Mouse (Mus musculus): ENCODE data around the gene Dab2ip. TPM values are rescaled to one million over a fixed set of nuclear protein-coding genes. Genes with fewer than 3 reads are reported as not detected.

The Dab2ip gene
- polyA plus RNA-seq, 1 experiment from 2014 or later, result 5.1 TPM

- no peak for ATAC-seq (ENCODE audit: low read depth)
- H3K27me3 ChIP-seq (ENCODE audit: control insufficient read depth, insufficient read depth, low read depth, low read length), result no peaks in the 10 kb centered on the region
- no peak overlapping the region for H3K4me2 ChIP-seq (ENCODE audit: low read depth, low read length)
- peaks cover 11% of the 10 kb centered on the region for H3K4me1 ChIP-seq (ENCODE audit: control insufficient read depth, low read depth, low read length)
- no peak overlapping the region for H3K4me3 ChIP-seq (ENCODE audit: low read depth, low read length)
- no peaks in the 10 kb centered on the region for H3K9me3 ChIP-seq (replicated peaks; ENCODE audit: control insufficient read depth, low read length)
- 34% methylated on average over 3 of the region's 3 CpGs for WGBS (ENCODE audit: insufficient replicate concordance)
- no peaks in the 10 kb centered on the region for H3K36me3 ChIP-seq (ENCODE audit: control insufficient read depth, insufficient read depth)
- H3K27ac ChIP-seq (ENCODE audit: low read length), result no peak overlapping the region
- no peak overlapping the region for H3K9ac ChIP-seq (ENCODE audit: low read depth, low read length)
These were observed 55.9 kb downstream of the Dab2ip start for GRCm38 (mm10) chr2:35613946-35614353.

- no peak for ATAC-seq (ENCODE audit: low read depth)
- no peaks in the 10 kb centered on the region for H3K27me3 ChIP-seq (ENCODE audit: control insufficient read depth, insufficient read depth, low read depth, low read length)
- H3K4me2 ChIP-seq (ENCODE audit: low read depth, low read length), result no peak overlapping the region
- no peak overlapping the region for H3K27ac ChIP-seq (ENCODE audit: low read length)
- H3K4me3 ChIP-seq (ENCODE audit: low read depth, low read length), result no peak overlapping the region
- H3K9me3 ChIP-seq (replicated peaks; ENCODE audit: control insufficient read depth, low read length), result no peaks in the 10 kb centered on the region
- WGBS (ENCODE audit: insufficient replicate concordance), result 42% methylated on average over 3 of the region's 3 CpGs
- H3K36me3 ChIP-seq (ENCODE audit: control insufficient read depth, insufficient read depth), result no peaks in the 10 kb centered on the region
- H3K9ac ChIP-seq (ENCODE audit: low read depth, low read length), result no peak overlapping the region
- peaks cover 11% of the 10 kb centered on the region for H3K4me1 ChIP-seq (ENCODE audit: control insufficient read depth, low read depth, low read length)
These were observed 56.3 kb downstream of the Dab2ip start for GRCm38 (mm10) chr2:35614411-35614810.

- no peak for ATAC-seq (ENCODE audit: low read depth)
- WGBS (ENCODE audit: insufficient replicate concordance), result 48% methylated on average over 4 of the region's 4 CpGs
- H3K27ac ChIP-seq (ENCODE audit: low read length), result no peak overlapping the region
These were observed 57.3 kb downstream of the Dab2ip start for GRCm38 (mm10) chr2:35615366-35615765.

GRCm38 (mm10) chr2:35615977-35616376 is 57.9 kb downstream of the Dab2ip start:
- H3K36me3 ChIP-seq (ENCODE audit: control insufficient read depth, insufficient read depth), result no peaks in the 10 kb centered on the region
- WGBS (ENCODE audit: insufficient replicate concordance), result 40% methylated on average over 2 of the region's 2 CpGs
- H3K4me1 ChIP-seq (ENCODE audit: control insufficient read depth, low read depth, low read length), result peaks cover 16% of the 10 kb centered on the region
- H3K9me3 ChIP-seq (replicated peaks; ENCODE audit: control insufficient read depth, low read length), result no peaks in the 10 kb centered on the region
- no peaks in the 10 kb centered on the region for H3K27me3 ChIP-seq (ENCODE audit: control insufficient read depth, insufficient read depth, low read depth, low read length)
- H3K4me2 ChIP-seq (ENCODE audit: low read depth, low read length), result no peak overlapping the region
- peak overlapping the region; percentile 66 for H3K27ac ChIP-seq (ENCODE audit: low read length)
- no peak overlapping the region for H3K4me3 ChIP-seq (ENCODE audit: low read depth, low read length)
- ATAC-seq (ENCODE audit: low read depth), result no peak
- no peak overlapping the region for H3K9ac ChIP-seq (ENCODE audit: low read depth, low read length)

More at GRCm38 (mm10) chr2:35615366-35615765, 57.3 kb downstream of the Dab2ip start:
- Histone ChIP-seq H3K9me3 (replicated peaks; ENCODE audit: control insufficient read depth, low read length) (no peaks in the 10 kb centered on the region), H3K4me1 (ENCODE audit: control insufficient read depth, low read depth, low read length) (peaks cover 16% of the 10 kb centered on the region), H3K4me2 (ENCODE audit: low read depth, low read length) (no peak overlapping the region), H3K9ac (ENCODE audit: low read depth, low read length) (no peak overlapping the region), H3K4me3 (ENCODE audit: low read depth, low read length) (no peak overlapping the region), H3K27me3 (ENCODE audit: control insufficient read depth, insufficient read depth, low read depth, low read length) (no peaks in the 10 kb centered on the region), H3K36me3 (ENCODE audit: control insufficient read depth, insufficient read depth) (no peaks in the 10 kb centered on the region)

GRCm38 (mm10) chr2:35616891-35617658 is 59.0 kb downstream of the Dab2ip start:
- peaks cover 9% of the 10 kb centered on the region for H3K27me3 ChIP-seq (ENCODE audit: control insufficient read depth, insufficient read depth, low read depth, low read length)
- no peak overlapping the region for H3K9ac ChIP-seq (ENCODE audit: low read depth, low read length)
- 46% methylated on average over 6 of the region's 6 CpGs for WGBS (ENCODE audit: insufficient replicate concordance)
- H3K27ac ChIP-seq (ENCODE audit: low read length), result peak overlapping the region; percentile 66
- no peaks in the 10 kb centered on the region for H3K9me3 ChIP-seq (replicated peaks; ENCODE audit: control insufficient read depth, low read length)
- H3K36me3 ChIP-seq (ENCODE audit: control insufficient read depth, insufficient read depth), result no peaks in the 10 kb centered on the region
- peaks cover 22% of the 10 kb centered on the region for H3K4me1 ChIP-seq (ENCODE audit: control insufficient read depth, low read depth, low read length)
- ATAC-seq (ENCODE audit: low read depth), result peak; percentile 86
- H3K4me3 ChIP-seq (ENCODE audit: low read depth, low read length), result no peak overlapping the region
- H3K4me2 ChIP-seq (ENCODE audit: low read depth, low read length), result no peak overlapping the region

- no peak overlapping the region for H3K27ac ChIP-seq (ENCODE audit: low read length)
- H3K36me3 ChIP-seq (ENCODE audit: control insufficient read depth, insufficient read depth), result no peaks in the 10 kb centered on the region
- H3K4me1 ChIP-seq (ENCODE audit: control insufficient read depth, low read depth, low read length), result peaks cover 29% of the 10 kb centered on the region
- 54% methylated on average over 7 of the region's 7 CpGs for WGBS (ENCODE audit: insufficient replicate concordance)
- no peak for ATAC-seq (ENCODE audit: low read depth)
- no peaks in the 10 kb centered on the region for H3K9me3 ChIP-seq (replicated peaks; ENCODE audit: control insufficient read depth, low read length)
- H3K4me3 ChIP-seq (ENCODE audit: low read depth, low read length), result no peak overlapping the region
- H3K27me3 ChIP-seq (ENCODE audit: control insufficient read depth, insufficient read depth, low read depth, low read length), result peaks cover 12% of the 10 kb centered on the region
- H3K4me2 ChIP-seq (ENCODE audit: low read depth, low read length), result no peak overlapping the region
- no peak overlapping the region for H3K9ac ChIP-seq (ENCODE audit: low read depth, low read length)
These were observed 60.9 kb downstream of the Dab2ip start for GRCm38 (mm10) chr2:35618981-35619380.

GRCm38 (mm10) chr2:35619532-35619931 is 61.5 kb downstream of the Dab2ip start:
- no peak for ATAC-seq (ENCODE audit: low read depth)
- Histone ChIP-seq H3K9ac (ENCODE audit: low read depth, low read length) (no peak overlapping the region), H3K4me3 (ENCODE audit: low read depth, low read length) (no peak overlapping the region), H3K9me3 (replicated peaks; ENCODE audit: control insufficient read depth, low read length) (no peaks in the 10 kb centered on the region), H3K4me2 (ENCODE audit: low read depth, low read length) (no peak overlapping the region), H3K27me3 (ENCODE audit: control insufficient read depth, insufficient read depth, low read depth, low read length) (peaks cover 12% of the 10 kb centered on the region), H3K27ac (ENCODE audit: low read length) (no peak overlapping the region), H3K36me3 (ENCODE audit: control insufficient read depth, insufficient read depth) (no peaks in the 10 kb centered on the region), H3K4me1 (ENCODE audit: control insufficient read depth, low read depth, low read length) (peaks cover 29% of the 10 kb centered on the region)
- 44% methylated on average over 2 of the region's 2 CpGs for WGBS (ENCODE audit: insufficient replicate concordance)

GRCm38 (mm10) chr2:35620364-35621224 is 62.5 kb downstream of the Dab2ip start:
- Histone ChIP-seq H3K4me1 (ENCODE audit: control insufficient read depth, low read depth, low read length) (peaks cover 29% of the 10 kb centered on the region), H3K27ac (ENCODE audit: low read length) (no peak overlapping the region), H3K36me3 (ENCODE audit: control insufficient read depth, insufficient read depth) (no peaks in the 10 kb centered on the region), H3K9me3 (replicated peaks; ENCODE audit: control insufficient read depth, low read length) (no peaks in the 10 kb centered on the region), H3K4me3 (ENCODE audit: low read depth, low read length) (no peak overlapping the region), H3K9ac (ENCODE audit: low read depth, low read length) (no peak overlapping the region), H3K27me3 (ENCODE audit: control insufficient read depth, insufficient read depth, low read depth, low read length) (peaks cover 12% of the 10 kb centered on the region), H3K4me2 (ENCODE audit: low read depth, low read length) (no peak overlapping the region)
- WGBS (ENCODE audit: insufficient replicate concordance), result 25% methylated on average over 7 of the region's 7 CpGs
- ATAC-seq (ENCODE audit: low read depth), result no peak

- H3K36me3 ChIP-seq (ENCODE audit: control insufficient read depth, insufficient read depth), result no peaks in the 10 kb centered on the region
- H3K27me3 ChIP-seq (ENCODE audit: control insufficient read depth, insufficient read depth, low read depth, low read length), result peaks cover 12% of the 10 kb centered on the region
- no peak overlapping the region for H3K9ac ChIP-seq (ENCODE audit: low read depth, low read length)
- H3K27ac ChIP-seq (ENCODE audit: low read length), result no peak overlapping the region
- H3K4me1 ChIP-seq (ENCODE audit: control insufficient read depth, low read depth, low read length), result peaks cover 29% of the 10 kb centered on the region
- no peaks in the 10 kb centered on the region for H3K9me3 ChIP-seq (replicated peaks; ENCODE audit: control insufficient read depth, low read length)
- WGBS (ENCODE audit: insufficient replicate concordance), result 60% methylated on average over 2 of the region's 2 CpGs
- no peak overlapping the region for H3K4me3 ChIP-seq (ENCODE audit: low read depth, low read length)
- no peak overlapping the region for H3K4me2 ChIP-seq (ENCODE audit: low read depth, low read length)
- ATAC-seq (ENCODE audit: low read depth), result no peak
These were observed 63.1 kb downstream of the Dab2ip start for GRCm38 (mm10) chr2:35621225-35621519.

Measured in liver, embryonic 16.5 days (tissue).